Mouse (Mus musculus) embryo, embryonic 9.5 days (tissue): ENCODE data around the gene Ldlrad3.

Source experiments
- DNase-seq: peaks from one replicate; pipeline ENCODE4 v3.0.0-alpha.2; 2017; ENCODE audit errors: extremely low spot score

The Ldlrad3 gene

DNA sequence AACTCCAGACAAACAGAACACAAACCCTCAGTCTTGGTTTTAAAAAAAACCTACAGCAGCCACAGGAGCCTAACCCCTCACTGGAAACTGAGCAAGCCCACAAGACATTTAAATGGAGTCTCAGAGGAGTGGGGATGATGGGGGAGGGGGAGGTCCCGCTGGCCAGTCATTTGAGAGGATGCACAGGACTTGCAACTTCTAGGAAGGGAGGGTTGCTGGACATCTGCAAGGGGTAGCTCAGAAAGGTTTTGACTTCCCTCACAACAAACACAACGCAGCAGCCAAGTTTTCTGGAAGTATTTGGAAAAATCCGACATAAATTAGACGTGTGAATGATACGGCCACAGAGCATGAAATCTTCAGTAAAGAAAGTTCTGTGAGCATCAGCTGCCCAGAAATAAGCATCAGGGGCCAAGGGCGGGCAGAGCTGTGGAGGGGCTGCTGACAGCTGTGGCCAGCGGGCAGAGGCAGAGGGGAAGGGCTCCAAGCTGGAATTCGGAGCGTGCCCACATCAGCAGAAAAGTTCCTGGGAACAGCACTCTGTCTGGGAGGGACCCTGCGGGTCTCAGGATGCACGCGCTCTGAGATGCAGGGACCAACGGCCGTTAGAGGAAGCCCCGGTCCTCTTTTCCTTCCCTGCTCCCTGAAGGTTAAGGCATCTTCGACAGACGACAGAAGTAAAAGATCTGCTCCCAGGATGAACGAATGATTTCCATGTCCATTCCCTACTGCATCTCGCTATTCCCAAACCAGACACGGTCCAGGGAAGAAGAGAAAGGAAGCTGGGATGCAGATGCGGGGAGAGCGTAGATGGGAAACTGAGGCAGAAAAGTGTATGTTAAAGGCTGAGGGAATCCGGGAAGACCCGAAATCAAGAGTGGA lies 875 bp downstream of the Ldlrad3 start:
- DNase-seq, result peak; percentile 59

DNA sequence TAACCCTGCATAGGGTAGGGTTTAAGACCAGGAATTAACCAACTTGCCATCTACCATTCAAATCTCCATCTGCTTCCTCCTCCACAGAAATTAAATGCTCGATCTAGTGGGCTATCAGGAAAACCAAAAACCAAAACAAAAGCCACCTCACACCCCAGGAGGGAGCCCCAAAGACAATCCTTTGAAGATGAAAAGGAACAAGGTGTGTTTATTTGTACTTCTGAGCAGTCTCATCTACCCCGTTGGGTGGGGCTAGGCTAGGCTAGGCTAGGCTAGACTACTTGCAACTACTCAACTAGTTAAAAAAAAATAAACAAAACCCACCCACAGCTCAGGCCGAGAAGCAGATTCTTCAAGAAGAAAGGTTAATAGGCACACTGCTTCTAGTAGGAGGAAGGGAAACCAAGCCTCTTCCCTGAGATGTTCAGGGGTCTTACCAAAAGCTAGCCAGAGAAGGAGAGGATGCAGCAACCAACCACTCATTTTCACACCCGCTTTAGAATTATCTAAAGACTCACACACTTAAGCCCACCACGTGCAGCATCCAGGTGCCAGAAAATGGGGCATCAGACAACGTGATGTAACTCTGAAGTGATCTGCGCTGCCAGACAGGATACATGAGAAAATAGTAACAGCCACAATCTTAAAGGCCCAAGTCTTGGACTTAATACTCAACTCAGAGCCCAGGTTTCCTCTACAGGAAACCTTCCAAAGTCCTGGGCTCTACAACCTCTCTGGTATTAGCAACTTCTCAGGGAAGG lies 2.3 kb downstream of the Ldlrad3 start:
- no peak for DNase-seq

- no peak for DNase-seq
Measured at GRCm38 (mm10) chr2:102181459-102181858, 4.7 kb downstream of the Ldlrad3 start.

DNA sequence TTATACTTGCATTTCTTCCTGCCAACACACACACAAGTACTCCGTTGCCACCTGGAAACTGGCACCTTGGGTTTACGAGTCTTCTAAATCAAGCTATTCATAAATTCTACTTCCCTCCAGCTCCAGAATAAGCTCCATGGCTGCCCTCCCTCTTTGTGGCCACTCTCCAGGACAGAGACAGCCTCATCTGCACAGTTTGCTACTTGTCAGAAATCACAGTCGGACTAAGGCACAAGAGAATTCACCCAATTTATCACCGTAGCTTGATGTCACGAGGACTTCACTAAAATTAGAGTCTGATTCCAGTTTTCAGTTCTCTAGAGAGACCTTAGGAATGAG lies 9.8 kb downstream of the Ldlrad3 start:
- DNase-seq, result no peak

- no peak for DNase-seq
Measured at GRCm38 (mm10) chr2:102175741-102176433, 10.3 kb downstream of the Ldlrad3 start.

GRCm38 (mm10) chr2:102172458-102172857 lies 13.7 kb downstream of the Ldlrad3 start:
- DNase-seq, result no peak

DNA sequence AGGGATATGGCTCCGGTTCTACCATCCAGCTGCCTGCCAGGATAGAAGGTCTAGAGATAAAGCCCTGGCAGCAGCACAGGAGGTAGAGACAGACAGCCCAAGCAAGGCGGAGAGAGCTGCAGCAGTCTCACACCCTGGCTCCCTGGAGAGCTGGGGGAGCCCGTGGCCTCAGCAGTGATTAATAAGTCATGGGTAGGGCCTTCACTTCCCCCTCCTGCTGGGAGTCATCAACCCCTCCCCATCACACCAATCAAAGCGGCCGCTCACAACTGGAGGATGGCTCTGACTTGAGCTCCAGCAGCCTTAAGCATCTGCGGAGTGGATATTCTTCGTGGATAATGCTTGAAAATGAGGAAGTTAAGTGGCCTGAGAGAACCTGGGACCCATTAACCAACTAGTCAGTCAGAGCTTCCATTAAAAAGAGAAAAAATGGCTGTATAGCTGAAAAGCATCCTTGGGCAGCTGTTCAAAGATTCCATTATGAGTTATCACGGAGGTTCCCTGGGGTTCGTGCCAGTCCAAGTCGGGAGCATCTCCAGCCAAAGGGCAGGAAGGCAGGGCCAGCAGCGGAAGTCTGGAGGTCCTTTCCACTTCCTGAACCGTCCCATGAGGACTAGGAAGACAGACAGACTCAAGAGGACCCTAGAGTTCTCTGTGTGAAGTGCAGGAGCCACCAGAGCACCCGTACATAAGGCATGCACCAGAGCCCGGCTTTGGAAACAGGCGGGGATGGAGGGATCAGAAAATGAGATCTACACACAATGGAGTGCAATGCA lies 19.4 kb downstream of the Ldlrad3 start:
- peak; percentile 25 for DNase-seq

DNA sequence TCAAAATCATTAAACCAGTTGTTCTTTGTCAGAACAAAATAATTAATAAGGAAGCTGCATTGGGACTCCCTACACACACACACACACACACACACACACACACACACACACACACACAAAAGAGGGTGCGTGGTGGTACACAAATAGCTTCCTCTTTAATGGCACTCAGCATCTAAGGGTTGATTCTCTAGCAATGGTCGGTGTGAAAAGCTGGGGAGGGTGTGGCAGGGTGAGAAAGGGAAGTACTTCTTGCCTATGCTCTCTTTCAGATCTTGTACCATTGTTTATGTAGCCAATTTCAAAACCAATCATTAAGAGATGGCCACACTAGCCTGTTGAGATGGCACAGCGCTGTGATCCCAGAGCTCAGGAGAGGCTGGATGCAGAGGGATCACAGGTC lies 23.1 kb downstream of the Ldlrad3 start:
- DNase-seq, result no peak

DNA sequence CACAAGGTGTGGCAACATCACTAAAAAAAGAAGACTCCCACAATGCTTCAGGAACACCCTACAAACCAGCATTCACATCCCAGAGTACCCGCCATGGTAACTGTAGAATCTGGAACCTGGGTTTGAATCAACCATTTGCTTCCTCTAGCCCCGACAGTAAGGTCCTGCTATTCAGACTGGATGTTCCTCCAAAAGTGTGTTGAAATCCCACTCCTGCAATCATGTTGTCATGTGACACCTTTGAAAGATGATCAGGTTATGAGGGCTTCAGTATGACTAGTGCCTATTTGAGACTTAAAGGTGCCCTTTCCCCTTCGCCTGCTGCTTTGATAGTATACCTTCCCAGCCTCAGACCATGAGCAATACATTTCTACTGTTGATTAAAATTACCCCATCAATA lies 28.6 kb downstream of the Ldlrad3 start:
- DNase-seq, result no peak

- no peak for DNase-seq
Measured at GRCm38 (mm10) chr2:102157010-102157409, 29.2 kb downstream of the Ldlrad3 start.

DNA sequence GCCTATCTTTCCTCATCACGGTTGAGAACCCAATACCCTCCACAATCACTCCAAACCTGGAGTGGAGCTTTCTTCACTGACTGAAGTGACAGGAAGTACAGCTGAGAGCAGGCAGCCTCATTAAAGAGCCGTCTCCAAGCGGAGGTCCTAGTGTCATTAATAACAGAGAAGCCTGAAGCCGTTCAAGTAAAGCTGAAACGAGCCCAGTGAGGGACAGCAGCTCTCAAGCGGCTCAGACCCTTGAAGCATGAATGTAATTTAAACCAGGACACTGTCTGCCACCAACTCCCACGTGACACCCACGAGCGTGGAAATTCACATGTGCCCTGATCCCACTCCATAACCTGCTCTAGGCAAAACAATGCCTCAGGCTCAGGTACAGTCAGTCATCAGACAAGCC lies 29.7 kb downstream of the Ldlrad3 start:
- DNase-seq, result no peak

DNA sequence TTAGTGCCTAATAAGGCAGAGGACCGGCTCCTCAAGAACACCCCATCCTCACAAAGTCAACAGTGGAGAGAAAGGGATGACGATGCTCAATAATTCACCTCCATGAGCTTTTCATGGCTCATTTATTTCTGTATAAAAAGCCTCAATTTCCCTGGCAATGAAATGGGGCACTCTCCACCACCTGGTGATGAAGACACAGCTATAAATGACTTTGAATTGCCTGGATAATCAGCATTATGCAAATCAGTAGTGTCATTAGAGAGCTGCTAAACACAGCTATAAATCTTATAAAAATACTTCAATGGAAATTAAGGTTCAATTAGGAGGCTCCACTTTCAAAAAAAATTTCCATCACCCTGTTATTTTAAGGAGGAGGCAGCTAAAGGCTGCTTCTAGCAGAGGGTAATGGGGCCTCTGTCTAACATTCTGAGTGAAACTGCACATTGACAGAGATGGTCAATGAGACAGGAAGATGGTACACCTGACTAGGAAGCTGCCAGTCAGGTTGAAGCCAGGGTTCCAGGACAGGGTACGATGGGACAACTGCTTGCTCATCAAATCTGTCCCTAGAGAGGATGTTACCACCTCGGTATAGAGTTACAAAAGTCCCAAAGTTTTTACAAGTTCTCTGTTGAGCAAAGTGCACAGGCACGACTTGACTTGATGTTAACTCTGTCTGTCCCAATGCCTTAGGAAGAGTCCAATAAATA lies 30.7 kb downstream of the Ldlrad3 start:
- DNase-seq, result no peak

GRCm38 (mm10) chr2:102154771-102155211 lies 31.4 kb downstream of the Ldlrad3 start:
- no peak for DNase-seq

DNA sequence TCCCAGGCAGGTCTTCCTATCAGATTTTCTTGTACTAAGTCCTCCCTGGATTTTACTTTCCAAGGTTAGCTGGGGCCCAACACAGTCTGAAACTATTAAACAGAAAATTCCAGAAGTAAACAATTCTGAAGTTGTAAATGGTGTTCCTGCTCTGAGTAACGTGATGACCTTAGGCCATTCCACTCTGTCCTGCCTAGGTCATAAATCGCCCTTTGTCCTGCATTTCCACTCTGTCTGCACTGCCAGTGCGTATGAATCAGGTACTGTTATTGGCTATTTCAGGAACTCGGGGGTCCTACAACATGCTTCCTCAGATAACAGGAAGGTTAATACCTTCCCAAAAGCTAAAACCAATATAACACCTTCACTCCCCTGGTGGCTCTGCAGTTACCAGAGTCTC lies 31.9 kb downstream of the Ldlrad3 start:
- no peak for DNase-seq

DNA sequence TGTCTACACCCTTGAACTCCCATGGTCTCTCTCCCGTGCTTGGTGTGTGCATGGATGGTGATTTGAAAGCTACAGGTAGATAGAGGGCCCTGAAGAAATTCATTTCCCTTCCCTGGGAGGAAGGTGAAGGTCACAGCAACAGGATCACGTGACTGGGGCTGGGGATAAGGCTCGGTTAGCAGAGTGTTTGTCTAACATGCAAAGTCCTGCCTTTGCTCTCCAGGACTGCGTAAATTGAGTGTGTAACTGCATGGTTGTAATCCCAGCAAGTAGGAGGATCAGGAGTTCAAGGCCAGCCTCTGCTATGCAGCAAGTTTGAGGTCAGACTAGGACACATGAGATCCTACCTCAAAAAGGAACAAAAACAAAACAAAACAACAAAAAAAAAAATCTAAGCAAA lies 32.7 kb downstream of the Ldlrad3 start:
- no peak for DNase-seq

DNA sequence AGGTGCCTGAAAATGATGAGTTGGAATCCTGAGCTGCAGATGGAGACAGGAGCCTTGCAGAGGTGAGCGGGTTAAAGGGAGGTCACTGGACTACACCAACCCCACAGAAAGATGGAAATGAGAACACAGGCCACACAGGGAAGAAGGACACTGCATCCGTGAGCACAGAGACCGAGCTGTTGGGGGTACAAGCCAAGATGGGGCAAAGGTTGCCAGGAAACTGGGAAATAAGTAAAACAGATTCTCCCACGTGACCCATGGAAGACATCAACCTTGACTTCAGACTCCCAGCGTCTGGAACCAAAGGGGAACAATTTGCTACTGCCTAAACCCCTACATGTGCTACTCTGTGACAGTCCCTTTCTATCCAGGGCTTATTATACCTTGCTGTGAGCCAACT lies 33.3 kb downstream of the Ldlrad3 start:
- no peak for DNase-seq

GRCm38 (mm10) chr2:102149058-102149457 lies 37.1 kb downstream of the Ldlrad3 start:
- no peak for DNase-seq

- DNase-seq, result no peak
Measured at GRCm38 (mm10) chr2:102148093-102148492, 38.1 kb downstream of the Ldlrad3 start.

DNA sequence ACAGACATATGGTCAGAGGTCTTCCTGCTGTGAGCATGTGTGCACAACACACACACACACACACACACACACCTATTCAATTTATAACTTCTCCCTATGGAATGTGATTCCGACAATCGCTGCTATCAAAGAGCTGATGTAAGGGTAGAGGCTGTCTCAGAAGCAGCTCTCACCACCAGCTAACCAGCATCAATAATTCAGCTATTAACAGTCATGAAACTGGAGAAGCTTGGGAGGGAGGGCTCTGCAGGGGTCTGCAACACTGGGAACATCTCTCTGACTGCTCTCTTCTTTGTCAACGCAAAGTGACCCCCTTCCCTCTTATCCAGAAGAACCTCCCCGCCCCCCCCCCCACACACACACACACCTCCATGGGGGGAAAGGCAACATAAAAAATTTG lies 38.6 kb downstream of the Ldlrad3 start:
- DNase-seq, result no peak

- no peak for DNase-seq
Measured at GRCm38 (mm10) chr2:102146386-102146785, 39.8 kb downstream of the Ldlrad3 start.

GRCm38 (mm10) chr2:102145036-102145435 lies 41.1 kb downstream of the Ldlrad3 start:
- DNase-seq, result no peak
